Mouse (Mus musculus) adipocyte (in vitro differentiated cells): ENCODE results near the gene Vwa8.

Source experiments
- DNase-seq: peaks from one replicate; pipeline ENCODE4 v3.0.0-alpha.2; 2016; ENCODE audit warnings: low spot score

The Vwa8 gene

GRCm38 (mm10) chr14:79184071-79184470, 335.2 kb downstream of the Vwa8 start:
- no peak for DNase-seq

- no peak for DNase-seq
Measured at GRCm38 (mm10) chr14:79185018-79185685, 336.3 kb downstream of the Vwa8 start.

- no peak for DNase-seq
Measured at GRCm38 (mm10) chr14:79186976-79187375, 338.1 kb downstream of the Vwa8 start.

GRCm38 (mm10) chr14:79196711-79197110, 347.9 kb downstream of the Vwa8 start:
- DNase-seq, result no peak

- no peak for DNase-seq
Measured at GRCm38 (mm10) chr14:79198066-79198465, 349.2 kb downstream of the Vwa8 start.

- DNase-seq, result peak; percentile 37
Measured at GRCm38 (mm10) chr14:79200133-79200891, 351.5 kb downstream of the Vwa8 start.

GRCm38 (mm10) chr14:79200892-79201285, 352.0 kb downstream of the Vwa8 start:
- DNase-seq, result no peak

GRCm38 (mm10) chr14:79202722-79203362, 354.0 kb downstream of the Vwa8 start:
- no peak for DNase-seq

- no peak for DNase-seq
Measured at GRCm38 (mm10) chr14:79203496-79204158, 354.8 kb downstream of the Vwa8 start.

- no peak for DNase-seq
Measured at GRCm38 (mm10) chr14:79204866-79205265, 356.0 kb downstream of the Vwa8 start.

- peak; percentile 62 for DNase-seq
Measured at GRCm38 (mm10) chr14:79206210-79206609, 357.4 kb downstream of the Vwa8 start.

GRCm38 (mm10) chr14:79208468-79208867, 359.6 kb downstream of the Vwa8 start:
- no peak for DNase-seq

- DNase-seq, result no peak
Measured at GRCm38 (mm10) chr14:79209813-79210212, 361.0 kb downstream of the Vwa8 start.

GRCm38 (mm10) chr14:79212380-79212991, 363.6 kb downstream of the Vwa8 start:
- DNase-seq, result no peak

GRCm38 (mm10) chr14:79214129-79214528, 365.3 kb downstream of the Vwa8 start:
- no peak for DNase-seq

- DNase-seq, result no peak
Measured at GRCm38 (mm10) chr14:79214660-79215249, 365.9 kb downstream of the Vwa8 start.

GRCm38 (mm10) chr14:79216366-79216765, 367.5 kb downstream of the Vwa8 start:
- DNase-seq, result no peak

- DNase-seq, result no peak
Measured at GRCm38 (mm10) chr14:79223431-79224036, 374.7 kb downstream of the Vwa8 start.

- DNase-seq, result no peak
Measured at GRCm38 (mm10) chr14:79225458-79225857, 376.6 kb downstream of the Vwa8 start.

- peak; percentile 47 for DNase-seq
Measured at GRCm38 (mm10) chr14:79226056-79226455, 377.2 kb downstream of the Vwa8 start.

GRCm38 (mm10) chr14:79226741-79227140, 377.9 kb downstream of the Vwa8 start:
- no peak for DNase-seq
